Mouse (Mus musculus): ENCODE measurements at regions not wholly inside any gene's neighbourhood (a gene's known extent, or its start where the extent isn't known, plus 50 kb on each side); places are given as distances from the start of the nearest gene placed in this dataset.
A peak's percentile ranks its signal among the peaks of the same experiment; 100 is the strongest.
"Not testable (repeated sequence)": the region's sequence is repeated elsewhere in the genome, so short reads cannot be mapped to it uniquely, and the experiment has no call there.

GRCm38 (mm10) chr9:113122253-113122749 lies 585.8 kb downstream of the Pdcd6ip start:
- no peak for ATAC-seq (replicated peaks; ENCODE audit: low FRiP score, poor library complexity, severe bottlenecking)

GRCm38 (mm10) chr9:113120385-113120784 lies 587.7 kb downstream of the Pdcd6ip start:
- ATAC-seq (replicated peaks; ENCODE audit: low FRiP score, poor library complexity, severe bottlenecking), result no peak

DNA sequence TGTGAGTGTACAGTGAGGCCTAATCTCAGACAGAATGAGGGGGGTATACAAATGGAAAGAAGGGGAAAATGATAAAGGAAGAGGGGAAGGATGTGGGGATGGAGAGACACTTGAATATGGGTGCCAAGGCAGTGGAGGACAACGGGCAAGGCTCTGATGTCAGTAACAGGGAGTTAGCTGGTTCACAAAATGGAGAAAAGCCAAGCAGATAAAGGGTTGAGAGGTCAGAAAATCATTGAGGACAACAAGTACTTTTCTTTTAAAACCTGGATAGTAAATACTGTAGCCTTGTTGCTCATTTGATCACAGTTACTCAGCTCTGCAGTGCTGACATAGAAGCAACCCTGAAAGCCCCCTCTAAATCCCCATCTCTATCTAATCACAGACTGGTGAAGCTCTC lies 588.3 kb downstream of the Pdcd6ip start:
- no peak for ATAC-seq (replicated peaks; ENCODE audit: low FRiP score, poor library complexity, severe bottlenecking)

GRCm38 (mm10) chr9:113115576-113115975 lies 592.5 kb downstream of the Pdcd6ip start:
- ATAC-seq (replicated peaks; ENCODE audit: low FRiP score, poor library complexity, severe bottlenecking), result no peak

GRCm38 (mm10) chr9:113112753-113113152 lies 595.3 kb downstream of the Pdcd6ip start:
- ATAC-seq (replicated peaks; ENCODE audit: low FRiP score, poor library complexity, severe bottlenecking), result no peak

GRCm38 (mm10) chr9:113101733-113102132 lies 606.3 kb downstream of the Pdcd6ip start:
- ATAC-seq (replicated peaks; ENCODE audit: low FRiP score, poor library complexity, severe bottlenecking), result no peak

GRCm38 (mm10) chr9:113100641-113101040 lies 607.4 kb downstream of the Pdcd6ip start:
- no peak for ATAC-seq (replicated peaks; ENCODE audit: low FRiP score, poor library complexity, severe bottlenecking)

DNA sequence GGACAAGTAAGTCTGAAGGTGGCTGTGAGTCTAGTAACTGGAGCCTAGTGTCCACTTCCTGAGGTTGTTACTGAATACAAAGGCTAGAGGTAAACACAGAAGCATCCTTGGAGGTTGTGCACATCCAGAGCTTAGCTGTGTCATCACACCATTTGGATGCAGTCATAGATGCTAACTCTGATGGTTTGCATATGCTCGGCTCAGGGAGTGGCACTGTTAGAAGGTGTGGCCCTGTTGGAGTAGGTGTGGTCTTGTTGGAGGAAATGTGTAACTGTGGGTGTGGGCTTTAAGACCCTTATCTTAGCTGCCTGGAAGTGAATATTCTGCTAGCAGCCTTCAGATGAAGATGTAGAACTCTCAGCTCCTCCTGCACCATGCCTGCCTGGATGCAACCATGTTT lies 612.6 kb downstream of the Pdcd6ip start:
- not testable (repeated sequence) for ATAC-seq (replicated peaks; ENCODE audit: low FRiP score, poor library complexity, severe bottlenecking)

- no peak for ATAC-seq (replicated peaks; ENCODE audit: low FRiP score, poor library complexity, severe bottlenecking)
These were observed 614.1 kb downstream of the Pdcd6ip start for GRCm38 (mm10) chr9:113093863-113094390.

DNA sequence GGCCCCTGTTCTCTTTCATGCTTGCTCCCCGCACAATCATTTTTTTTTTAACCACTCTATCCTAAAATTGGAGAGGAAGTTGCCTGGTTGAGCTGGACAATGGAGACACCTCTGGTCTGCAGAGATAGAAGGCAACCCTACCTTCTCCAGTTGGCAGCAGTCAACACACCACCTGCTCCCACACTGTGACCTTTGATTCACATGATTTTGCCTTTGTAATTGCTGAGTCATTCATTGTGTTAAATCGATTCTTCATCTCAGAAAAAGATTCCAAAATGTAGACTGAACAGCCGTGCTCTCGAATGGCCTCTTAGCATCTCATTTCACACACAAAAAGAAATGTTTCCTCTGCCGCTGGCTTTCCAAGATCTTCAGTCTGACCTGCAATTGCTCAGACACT lies 616.2 kb downstream of the Pdcd6ip start:
- no peak for ATAC-seq (replicated peaks; ENCODE audit: low FRiP score, poor library complexity, severe bottlenecking)

- no peak for ATAC-seq (replicated peaks; ENCODE audit: low FRiP score, poor library complexity, severe bottlenecking)
These were observed 620.3 kb downstream of the Pdcd6ip start for GRCm38 (mm10) chr9:113087786-113088185.

- no peak for ATAC-seq (replicated peaks; ENCODE audit: low FRiP score, poor library complexity, severe bottlenecking)
These were observed 622.7 kb downstream of the Pdcd6ip start for GRCm38 (mm10) chr9:113085281-113085810.

DNA sequence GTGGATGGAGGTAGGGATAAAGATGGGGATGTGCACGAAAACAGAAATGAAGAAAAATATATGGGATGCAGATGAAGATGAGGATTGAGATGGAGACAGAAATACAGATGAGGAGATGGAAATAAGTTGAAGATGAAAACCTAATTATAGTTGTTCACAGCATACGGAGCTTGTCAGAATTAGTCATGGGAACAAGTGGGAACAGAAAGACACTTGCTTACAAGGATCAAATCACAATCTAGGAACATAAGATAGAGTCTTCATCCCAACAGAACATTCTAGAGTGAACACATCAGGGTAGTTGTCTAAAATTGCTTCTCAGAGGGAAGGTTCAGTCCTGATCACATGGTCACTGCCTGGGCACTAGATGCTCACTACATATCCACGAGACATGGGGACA lies 633.2 kb downstream of the Pdcd6ip start:
- no peak for ATAC-seq (replicated peaks; ENCODE audit: low FRiP score, poor library complexity, severe bottlenecking)

DNA sequence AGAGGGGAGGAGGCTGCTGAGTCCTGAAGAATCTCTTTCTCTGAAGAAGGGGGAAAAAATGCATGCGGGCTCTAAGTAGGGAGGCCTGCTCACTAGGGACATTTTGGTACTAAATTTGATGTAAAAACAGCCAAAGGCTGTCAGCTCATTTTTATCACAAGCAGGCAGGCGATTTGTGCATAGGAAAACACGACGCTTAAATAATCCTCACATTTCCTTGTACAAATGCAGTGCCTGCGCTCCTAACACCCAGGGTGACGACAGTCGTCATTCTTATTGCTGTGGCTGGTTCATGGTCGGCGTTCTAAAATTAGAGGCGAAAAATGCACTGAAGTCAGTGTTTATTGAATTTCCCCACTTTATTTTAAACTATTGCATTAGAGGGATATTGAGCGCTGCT lies 650.6 kb downstream of the Pdcd6ip start:
- ATAC-seq (replicated peaks; ENCODE audit: low FRiP score, poor library complexity, severe bottlenecking), result no peak

GRCm38 (mm10) chr9:113044556-113045178 lies 663.4 kb downstream of the Pdcd6ip start:
- ATAC-seq (replicated peaks; ENCODE audit: low FRiP score, poor library complexity, severe bottlenecking), result peak; percentile 52; the same call in 1 of the 2 replicates

- no peak for ATAC-seq (replicated peaks; ENCODE audit: low FRiP score, poor library complexity, severe bottlenecking)
These were observed 667.2 kb downstream of the Pdcd6ip start for GRCm38 (mm10) chr9:113040885-113041284.

DNA sequence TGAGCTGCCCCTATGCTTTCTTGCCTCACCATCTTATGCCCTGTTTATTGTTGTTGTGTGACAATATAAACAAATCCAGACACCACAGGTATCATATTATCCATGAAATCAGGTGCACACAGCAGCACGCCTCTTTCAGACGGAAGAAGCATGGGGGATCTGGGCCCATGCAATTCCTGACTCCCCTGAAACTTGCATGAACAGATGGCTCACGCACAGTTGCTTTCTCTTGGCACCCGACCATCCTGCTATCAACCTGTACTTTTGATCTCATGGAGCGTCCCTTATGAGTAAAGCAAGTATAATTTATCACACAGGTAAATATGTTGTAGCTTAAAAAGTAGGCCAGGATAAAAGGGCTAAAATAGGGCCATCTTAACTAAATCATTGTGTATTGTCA lies 674.1 kb downstream of the Pdcd6ip start:
- no peak for ATAC-seq (replicated peaks; ENCODE audit: low FRiP score, poor library complexity, severe bottlenecking)

DNA sequence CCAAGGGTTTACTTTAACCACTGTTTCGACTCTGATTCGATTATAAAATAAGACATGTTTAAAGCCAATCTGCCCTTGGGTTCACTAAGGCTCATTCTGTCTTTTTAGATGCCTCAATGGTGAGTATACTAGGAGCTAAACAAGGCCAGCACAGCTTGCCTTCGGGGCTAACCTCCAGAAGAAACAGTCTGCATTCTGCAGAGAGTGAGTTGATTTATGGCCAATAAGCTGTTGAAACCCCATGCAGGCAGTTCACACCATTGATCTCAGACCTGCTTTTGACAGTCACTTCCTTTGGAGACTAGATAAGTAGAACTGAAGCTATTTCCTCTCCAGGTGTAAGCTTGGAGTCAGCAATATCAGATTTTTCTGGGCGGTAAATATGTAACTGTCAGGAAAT lies 679.0 kb downstream of the Pdcd6ip start:
- no peak for ATAC-seq (replicated peaks; ENCODE audit: low FRiP score, poor library complexity, severe bottlenecking)

DNA sequence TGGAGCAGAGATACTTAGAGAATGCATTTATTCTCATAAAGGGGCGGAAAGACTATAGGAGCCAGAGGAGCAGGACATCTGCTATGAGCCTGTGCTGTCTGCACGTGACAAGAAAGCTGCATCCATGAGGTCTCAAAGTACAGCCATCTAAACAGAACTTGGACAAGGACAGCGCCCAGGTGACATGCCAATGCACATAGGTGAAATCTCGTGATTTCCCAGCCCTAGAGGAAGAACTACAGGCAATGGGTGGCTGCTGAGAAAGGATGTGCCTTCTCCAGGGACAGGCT lies 681.2 kb downstream of the Pdcd6ip start:
- no peak for ATAC-seq (replicated peaks; ENCODE audit: low FRiP score, poor library complexity, severe bottlenecking)

DNA sequence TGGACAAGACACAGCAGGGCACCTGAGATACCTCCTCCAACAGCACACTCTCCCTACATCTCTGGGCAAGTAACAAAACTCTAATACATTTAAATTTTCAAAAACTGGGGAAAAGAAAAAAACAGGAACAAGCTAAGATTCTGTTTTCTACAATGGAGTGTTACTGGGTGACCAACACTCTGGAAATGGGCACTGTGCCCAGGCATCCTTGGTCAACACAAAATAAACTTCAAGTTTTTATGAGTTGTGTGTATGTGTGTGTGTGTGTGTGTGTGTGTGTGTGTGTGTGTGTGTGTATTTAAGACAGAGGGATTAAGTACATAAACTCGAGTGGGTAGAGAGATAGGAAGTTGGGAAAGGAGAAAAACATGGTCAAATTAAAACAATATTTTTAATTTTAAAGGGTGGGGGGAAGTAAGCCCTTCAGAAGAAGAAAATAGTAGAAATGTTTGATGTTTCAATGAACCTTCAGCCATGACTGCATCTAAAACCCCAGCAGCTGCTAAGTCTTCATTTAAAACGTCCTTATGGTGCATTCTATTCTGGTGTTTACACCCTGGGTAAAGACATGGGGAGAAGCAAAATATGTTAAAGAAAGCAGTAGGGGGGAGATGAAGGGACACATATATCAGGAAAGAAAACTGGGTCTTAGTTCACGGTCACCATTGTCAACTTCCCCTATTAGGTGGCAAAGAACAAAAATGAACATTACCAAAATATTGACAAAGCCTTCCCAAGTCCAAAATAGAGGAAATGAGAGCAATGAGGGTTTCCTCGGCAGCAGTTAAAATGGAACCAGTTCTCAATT lies 681.8 kb downstream of the Pdcd6ip start:
- no peak for ATAC-seq (replicated peaks; ENCODE audit: low FRiP score, poor library complexity, severe bottlenecking)
